Mouse (Mus musculus): ENCODE results near the gene Npdc1. TPM values are rescaled to one million over a fixed set of nuclear protein-coding genes. Genes with fewer than 3 reads are reported as not detected.

Npdc1 gene
- polyA plus RNA-seq (2012; rRNA removed), result 3.2 and 3.7 TPM in 2 replicates

GRCm38 (mm10) chr2:25399051-25399450, at the start of gene Npdc1:
Gene Npdc1 (plus strand): TSS chr2:25399351.

GRCm38 (mm10) chr2:25356208-25357079, 42.7 kb upstream of the Npdc1 start, which contains the start of gene Dpp7:
Gene Dpp7 (minus strand): TSS chr2:25356359.

GRCm38 (mm10) chr2:25365091-25365761, 33.9 kb upstream of the Npdc1 start, which contains the start of gene Uap1l1:
Gene Uap1l1 (minus strand): TSS chr2:25365682.

GRCm38 (mm10) chr2:25371764-25372643, 27.1 kb upstream of the Npdc1 start, which contains the start of gene Sapcd2:
Gene Sapcd2 (plus strand): TSS chr2:25372321.

GRCm38 (mm10) chr2:25395721-25396596, 3.2 kb upstream of the Npdc1 start, which contains the start of gene Entpd2:
Gene Entpd2 (plus strand): TSS chr2:25395874.

GRCm38 (mm10) chr2:25422587-25423410, 23.6 kb downstream of the Npdc1 start, which contains the start of gene Fut7:
Gene Fut7 (plus strand): TSS chr2:25423267.

GRCm38 (mm10) chr2:25428442-25429236, 29.5 kb downstream of the Npdc1 start, which contains the start of gene Abca2:
Gene Abca2 (plus strand): TSS chr2:25428703.

GRCm38 (mm10) chr2:25456205-25456953, 57.2 kb downstream of the Npdc1 start, which contains the start of gene Clic3:
Gene Clic3 (plus strand): TSS chr2:25456838.

Other genes with a start within 250 kb of the Npdc1 start
- gene Nrarp, start 218.6 kb upstream of the Npdc1 start, polyA plus RNA-seq (2012; rRNA removed), result 3.4 and 4.2 TPM in 2 replicates
- gene Tor4a, start 202.5 kb upstream of the Npdc1 start, polyA plus RNA-seq (2012; rRNA removed), result 2.9 and 4.0 TPM in 2 replicates
- gene Nelfb, start 187.9 kb upstream of the Npdc1 start, polyA plus RNA-seq (2012; rRNA removed), result 16.1 and 18.8 TPM in 2 replicates
- gene Stpg3, start 184.7 kb upstream of the Npdc1 start, polyA plus RNA-seq (2012; rRNA removed), result not detected in 2 replicates
- 0.03 and 1.2 TPM in 2 replicates for gene Fam166a, start 180.6 kb upstream of the Npdc1 start, polyA plus RNA-seq (2012; rRNA removed)
- gene Tubb4b, start 174.6 kb upstream of the Npdc1 start, polyA plus RNA-seq (2012; rRNA removed), result 658 and 704 TPM in 2 replicates
- not detected in 2 replicates for gene Slc34a3, start 165.0 kb upstream of the Npdc1 start, polyA plus RNA-seq (2012; rRNA removed)
- gene Rnf224, start 162.6 kb upstream of the Npdc1 start, polyA plus RNA-seq (2012; rRNA removed), result 0.02 TPM in 1 of 2 replicates, not detected in the other
- 0.60 and 0.69 TPM in 2 replicates for gene Rnf208, start 157.1 kb upstream of the Npdc1 start, polyA plus RNA-seq (2012; rRNA removed)
- not detected in 2 replicates for gene Cysrt1, start 156.9 kb upstream of the Npdc1 start, polyA plus RNA-seq (2012; rRNA removed)
- 4.7 and 5.3 TPM in 2 replicates for gene AL732309.1, start 152.5 kb upstream of the Npdc1 start, polyA plus RNA-seq (2012; rRNA removed)
- gene Tmem203, start 143.9 kb upstream of the Npdc1 start, polyA plus RNA-seq (2012; rRNA removed), result 6.5 and 7.9 TPM in 2 replicates
- 2.0 and 3.1 TPM in 2 replicates for gene Tprn, start 136.7 kb upstream of the Npdc1 start, polyA plus RNA-seq (2012; rRNA removed)
- 70.9 and 83.9 TPM in 2 replicates for gene Ssna1, start 126.9 kb upstream of the Npdc1 start, polyA plus RNA-seq (2012; rRNA removed)
- gene Anapc2, start 126.9 kb upstream of the Npdc1 start, polyA plus RNA-seq (2012; rRNA removed), result 21.4 and 24.9 TPM in 2 replicates
- gene Tmem210, start 111.2 kb upstream of the Npdc1 start, polyA plus RNA-seq (2012; rRNA removed), result not detected in 2 replicates
- gene Lrrc26, start 109.4 kb upstream of the Npdc1 start, polyA plus RNA-seq (2012; rRNA removed), result 0.02 TPM in 1 of 2 replicates, not detected in the other
- gene Grin1, start 80.2 kb upstream of the Npdc1 start, polyA plus RNA-seq (2012; rRNA removed), result 0.02 and 0.03 TPM in 2 replicates
- 5.0 and 8.0 TPM in 2 replicates for gene Man1b1, start 67.0 kb upstream of the Npdc1 start, polyA plus RNA-seq (2012; rRNA removed)
- 9.5 and 11.0 TPM in 2 replicates for gene Dpp7, start 43.0 kb upstream of the Npdc1 start, polyA plus RNA-seq (2012; rRNA removed)
- gene Uap1l1, start 33.7 kb upstream of the Npdc1 start, polyA plus RNA-seq (2012; rRNA removed), result 3.3 and 4.3 TPM in 2 replicates
- 18.3 and 19.0 TPM in 2 replicates for gene Sapcd2, start 27.0 kb upstream of the Npdc1 start, polyA plus RNA-seq (2012; rRNA removed)
- gene Entpd2, start 3.5 kb upstream of the Npdc1 start, polyA plus RNA-seq (2012; rRNA removed), result 0.18 and 0.22 TPM in 2 replicates
- 0.37 and 0.68 TPM in 2 replicates for gene Fut7, start 23.9 kb downstream of the Npdc1 start, polyA plus RNA-seq (2012; rRNA removed)
- gene Abca2, start 29.4 kb downstream of the Npdc1 start, polyA plus RNA-seq (2012; rRNA removed), result 1.9 and 2.4 TPM in 2 replicates
- gene Clic3, start 57.5 kb downstream of the Npdc1 start, polyA plus RNA-seq (2012; rRNA removed), result 0.14 and 0.23 TPM in 2 replicates
- gene Paxx, start 61.7 kb downstream of the Npdc1 start, polyA plus RNA-seq (2012; rRNA removed), result 7.5 and 7.9 TPM in 2 replicates
- 0.21 TPM in 2 replicates for gene Ptgds, start 70.7 kb downstream of the Npdc1 start, polyA plus RNA-seq (2012; rRNA removed)
- not detected in 2 replicates for gene Lcn12, start 94.6 kb downstream of the Npdc1 start, polyA plus RNA-seq (2012; rRNA removed)
- 4.5 and 8.5 TPM in 2 replicates for gene Fbxw5, start 101.4 kb downstream of the Npdc1 start, polyA plus RNA-seq (2012; rRNA removed)
- gene C8g, start 102.4 kb downstream of the Npdc1 start, polyA plus RNA-seq (2012; rRNA removed), result 19.1 and 24.6 TPM in 2 replicates
- gene Traf2, start 147.6 kb downstream of the Npdc1 start, polyA plus RNA-seq (2012; rRNA removed), result 5.3 and 6.8 TPM in 2 replicates
- 107 and 113 TPM in 2 replicates for gene Edf1, start 158.5 kb downstream of the Npdc1 start, polyA plus RNA-seq (2012; rRNA removed)
- gene Mamdc4, start 175.5 kb downstream of the Npdc1 start, polyA plus RNA-seq (2012; rRNA removed), result 6.2 and 6.3 TPM in 2 replicates
- 32.3 and 33.8 TPM in 2 replicates for gene Phpt1, start 175.9 kb downstream of the Npdc1 start, polyA plus RNA-seq (2012; rRNA removed)
- gene Ajm1, start 182.4 kb downstream of the Npdc1 start, polyA plus RNA-seq (2012; rRNA removed), result 0.02 and 0.06 TPM in 2 replicates
- gene Rabl6, start 209.2 kb downstream of the Npdc1 start, polyA plus RNA-seq (2012; rRNA removed), result 20.4 and 22.4 TPM in 2 replicates
- gene Ccdc183, start 218.3 kb downstream of the Npdc1 start, polyA plus RNA-seq (2012; rRNA removed), result not detected in 2 replicates
- gene Tmem141, start 222.7 kb downstream of the Npdc1 start, polyA plus RNA-seq (2012; rRNA removed), result 9.5 and 10.0 TPM in 2 replicates
- 21.6 and 24.9 TPM in 2 replicates for gene Fcna, start 228.7 kb downstream of the Npdc1 start, polyA plus RNA-seq (2012; rRNA removed)